Mouse (Mus musculus): ENCODE data around the gene Spata20.

DNA sequence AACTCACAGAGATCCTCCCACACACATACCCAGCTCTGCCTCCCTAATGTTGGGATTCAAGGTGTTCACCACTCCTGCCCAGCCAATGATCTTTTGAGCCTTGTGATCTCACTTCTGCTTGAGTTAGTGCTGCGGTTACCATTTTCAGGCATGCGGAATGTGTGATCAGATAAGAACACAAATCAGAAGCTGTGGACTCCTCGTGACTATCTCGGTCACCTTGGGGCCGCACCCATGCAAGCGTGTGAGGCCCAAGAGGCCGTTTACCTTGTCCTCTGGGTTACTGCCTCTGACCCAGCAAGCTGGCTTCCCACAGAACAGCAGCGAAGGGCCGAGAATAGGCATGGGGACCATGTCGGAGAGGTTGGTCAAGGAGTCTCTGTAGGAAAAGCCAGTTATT is 23.0 kb upstream of the Spata20 start:
- TF ChIP-seq CTCF (IDR thresholded peaks at IDR 0.05; ENCODE audit: extremely low read depth, insufficient read length, insufficient replicate concordance, low read depth, low read length) (no peak), POLR2A (IDR thresholded peaks at IDR 0.05; ENCODE audit: low read depth, low read length) (no peak)

Measured in small intestine, adult 2 months (tissue).